Mouse (Mus musculus) CD4-positive helper T cell, adult 2 months (primary cell): ENCODE data around the gene Tacstd2.
"Not testable (repeated sequence)": the region's sequence is repeated elsewhere in the genome, so short reads cannot be mapped to it uniquely, and the experiment has no call there.

Experiments
- DNase-seq: peaks from one replicate; pipeline ENCODE4 v3.0.0-alpha.2; 2012; ENCODE audit warnings: low read depth, missing footprints, low spot score

Gene Tacstd2

GRCm38 (mm10) chr6:67535777-67536054, at the start of gene Tacstd2:
Gene Tacstd2, minus strand, starts transcription at chr6:67535796.
- peak; percentile 5 for DNase-seq

GRCm38 (mm10) chr6:67566270-67566669, 30.7 kb upstream of the Tacstd2 start:
- DNase-seq, result no peak

GRCm38 (mm10) chr6:67555376-67555775, 19.8 kb upstream of the Tacstd2 start:
- DNase-seq, result no peak

GRCm38 (mm10) chr6:67549550-67549949, 14.0 kb upstream of the Tacstd2 start:
- DNase-seq, result no peak

DNA sequence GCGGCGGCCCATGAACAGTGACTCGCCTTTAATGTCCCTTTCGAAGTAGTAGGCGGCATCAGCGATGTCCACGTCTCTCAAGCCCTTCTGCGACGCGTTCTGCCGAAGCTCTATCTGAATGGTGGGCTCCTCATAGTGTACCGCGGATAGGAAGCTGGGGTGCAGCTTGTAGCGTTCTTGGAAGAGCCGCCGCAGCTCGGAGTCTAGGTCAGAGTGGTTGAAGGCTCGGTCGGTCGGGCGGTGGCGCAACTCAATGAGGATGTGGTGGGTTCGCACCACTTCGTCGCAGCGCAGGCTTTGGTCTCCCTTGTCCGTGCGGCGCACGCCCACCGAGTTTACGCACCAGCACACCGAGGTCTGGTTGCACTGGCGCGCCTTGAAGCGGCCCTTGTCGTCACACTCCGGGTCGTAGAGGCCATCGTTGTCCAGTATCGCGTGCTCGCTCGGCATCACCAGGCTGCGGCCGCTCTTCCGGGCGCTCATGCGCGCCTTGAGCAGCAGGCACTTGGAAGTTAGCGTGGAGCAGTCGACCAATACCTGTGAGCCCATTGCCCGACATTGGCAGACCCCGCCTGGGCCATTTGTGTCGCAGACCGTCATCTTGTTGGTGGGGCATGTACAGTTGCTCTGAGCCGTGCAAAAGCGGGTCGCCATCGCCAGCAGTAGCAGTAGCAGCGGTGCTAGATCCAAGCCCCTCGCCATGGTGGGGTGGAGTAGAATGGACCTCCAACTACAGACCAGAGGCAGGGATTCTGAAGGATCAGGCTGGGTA, 405 bp downstream of the Tacstd2 start:
- DNase-seq, result peak; percentile 42

DNA sequence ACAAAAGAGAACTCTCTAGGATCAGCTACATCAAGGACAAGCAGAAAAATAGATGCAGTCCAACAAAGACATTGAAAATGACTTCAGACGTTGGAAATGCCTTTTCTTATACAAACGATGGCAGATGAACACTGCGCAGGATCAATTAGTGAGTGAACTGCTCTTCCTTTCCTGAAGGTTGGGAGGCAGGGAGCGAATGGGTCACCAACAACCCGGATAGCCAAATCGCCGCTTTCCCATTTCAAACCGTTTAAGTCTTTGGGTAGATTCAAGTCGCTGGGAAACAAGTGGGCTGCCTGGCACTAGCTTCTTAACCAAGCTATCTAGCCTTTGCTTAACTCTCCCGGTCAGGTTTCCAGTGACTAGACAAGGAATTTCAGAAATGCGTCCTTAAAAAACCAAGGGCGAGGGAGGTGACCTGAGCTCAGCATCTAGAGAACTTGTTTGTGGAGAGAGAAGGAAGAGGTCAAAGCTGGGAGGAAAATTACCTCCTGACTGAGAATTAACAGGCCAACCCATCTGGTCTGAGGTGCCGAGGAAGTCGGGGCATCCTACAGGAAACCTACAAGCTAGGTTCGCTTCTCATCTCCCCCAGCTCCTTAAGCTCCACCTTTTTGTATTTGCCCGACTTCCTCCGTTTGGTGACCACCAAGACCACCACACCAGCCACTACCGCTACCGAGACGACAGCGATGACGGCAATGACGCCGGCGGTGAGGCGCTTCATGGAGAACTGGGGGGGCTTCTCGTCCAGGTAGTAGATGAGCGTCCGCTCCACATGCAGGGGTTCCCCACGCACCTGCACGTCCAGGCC, 1.2 kb downstream of the Tacstd2 start:
- no peak for DNase-seq

DNA sequence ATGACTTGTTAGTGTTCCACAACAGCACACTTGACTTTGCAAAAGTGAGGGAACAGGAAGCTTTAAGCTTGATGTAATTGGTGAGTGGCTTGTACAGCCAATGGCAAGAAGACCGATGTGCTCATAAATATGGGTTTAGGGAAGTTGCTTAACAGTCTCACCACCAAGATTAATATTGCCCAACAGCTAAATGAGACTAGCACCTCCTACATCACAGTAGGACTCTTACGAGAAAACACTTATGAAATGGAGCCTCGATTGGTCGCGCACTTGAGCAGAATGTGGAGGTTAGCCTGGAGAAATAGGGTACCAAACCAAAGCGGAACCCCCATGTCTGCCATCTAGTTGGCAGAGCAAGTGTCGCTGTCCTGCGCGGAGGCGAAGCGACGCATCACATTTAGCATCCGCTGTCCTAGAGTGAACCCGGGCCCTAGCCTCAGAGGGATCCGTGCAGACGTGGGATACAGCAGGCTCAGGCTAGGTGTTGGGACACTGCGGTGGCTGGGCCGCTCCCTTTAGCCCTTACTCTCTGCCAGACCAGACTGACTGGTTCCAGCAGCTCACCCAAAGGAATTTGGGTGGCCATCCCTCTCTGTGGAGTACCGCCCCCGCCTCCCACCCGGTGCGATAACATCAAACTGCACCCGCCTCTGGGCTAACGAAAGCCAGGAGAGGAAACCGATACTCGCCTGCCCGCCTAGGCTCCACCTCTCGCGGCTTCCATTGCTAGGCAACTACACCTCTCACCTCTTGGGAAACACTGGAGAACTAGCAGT, 2.7 kb downstream of the Tacstd2 start:
- DNase-seq, result peak; percentile 49

DNA sequence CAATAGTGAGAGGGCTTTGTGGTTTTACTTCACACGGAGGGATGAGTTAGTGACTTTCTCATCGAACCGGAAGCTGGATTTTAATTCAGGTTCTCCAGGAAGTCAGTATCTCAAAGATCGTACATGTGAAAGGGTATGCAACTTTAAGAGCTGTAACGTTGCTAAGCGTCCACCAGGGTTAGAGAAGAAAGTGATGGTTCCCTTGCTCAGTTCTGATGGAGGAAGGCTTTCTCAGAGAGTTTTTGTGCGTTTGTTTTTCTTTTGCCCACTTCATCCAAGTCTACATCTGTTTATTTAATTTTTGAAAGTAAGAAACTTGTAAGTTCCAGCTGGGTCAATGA, 3.8 kb downstream of the Tacstd2 start:
- DNase-seq, result peak; percentile 29

- peak; percentile 39 for DNase-seq
Measured at GRCm38 (mm10) chr6:67530992-67531821, 4.4 kb downstream of the Tacstd2 start.

DNA sequence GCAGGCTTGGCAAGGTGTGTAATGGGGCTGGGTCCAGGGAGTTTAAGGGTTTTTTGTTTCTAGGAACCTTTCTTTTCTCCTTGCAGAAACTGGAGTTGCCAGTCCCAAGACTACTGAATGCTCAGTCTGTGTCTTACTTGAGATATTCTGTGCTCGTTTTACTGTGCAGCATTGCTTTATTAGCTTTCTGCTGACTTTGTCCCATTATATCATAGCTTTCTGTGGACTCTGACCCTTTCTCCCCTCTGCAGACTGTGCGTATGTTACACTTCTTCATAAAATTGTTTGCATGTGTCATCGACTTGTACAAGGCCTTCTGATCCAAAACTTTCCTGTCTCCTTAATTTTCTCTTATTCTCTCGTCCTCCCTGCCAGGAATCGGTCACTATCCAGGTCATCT, 9.2 kb downstream of the Tacstd2 start:
- no peak for DNase-seq

- peak; percentile 26 for DNase-seq
Measured at GRCm38 (mm10) chr6:67510752-67511151, 24.8 kb downstream of the Tacstd2 start.

GRCm38 (mm10) chr6:67501938-67502337, 33.7 kb downstream of the Tacstd2 start:
- not testable (repeated sequence) for DNase-seq

DNA sequence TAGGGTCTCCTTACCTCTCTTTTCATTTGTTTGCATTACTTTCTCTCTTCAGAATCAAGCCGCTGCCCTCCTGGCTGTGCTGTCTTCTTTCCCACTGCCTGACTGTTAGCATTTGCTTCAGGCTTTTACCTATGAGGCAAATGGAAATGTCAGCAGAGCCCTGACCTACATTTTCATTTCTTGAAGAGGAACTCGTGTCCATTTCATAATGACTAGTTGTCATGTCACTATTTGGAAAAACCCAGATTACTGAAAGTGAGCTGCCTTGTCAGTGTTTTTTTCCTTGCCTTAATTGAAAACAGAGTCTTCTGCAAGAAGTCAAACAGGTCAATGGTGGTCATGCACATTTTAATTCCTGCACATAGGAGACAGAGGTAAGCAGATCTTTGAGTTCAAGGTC, 43.8 kb downstream of the Tacstd2 start, which contains the start of gene Il23r:
Gene Il23r, minus strand, starts transcription at position 101 of the 400 bp plus-strand sequence.
- DNase-seq, result no peak
